Mouse (Mus musculus) hindbrain, postnatal 0 days (tissue): ENCODE results near the gene Atp8a2. TPM values are rescaled to one million over a fixed set of nuclear protein-coding genes. Genes with fewer than 3 reads are reported as not detected.

ENCODE experiments used
- ATAC-seq: fragments of 200-750 bp; cut with Nextera tagmentation; 2 replicates; pipeline ENCODE4 v1.8.0; 2017; ENCODE audit warnings: mild to moderate bottlenecking, moderate TSS enrichment, moderate library complexity
- DNase-seq: peaks from one replicate; pipeline ENCODE4 v3.0.0-alpha.2; 2015; ENCODE audit warnings: low spot score
- H3K27ac ChIP-seq: fragments of 300-500 bp; sonication (generic); 2 replicates; pipeline ENCODE4 v1.5.1; 2014; ENCODE audit warnings: mild to moderate bottlenecking
- H3K27me3 ChIP-seq: fragments of 300-500 bp; sonication (generic); 2 replicates; pipeline ENCODE4 v1.6.1; 2014; ENCODE audit warnings: low read length, mixed read lengths; ENCODE audit not compliant: insufficient read depth
- H3K36me3 ChIP-seq: fragments of 300-500 bp; sonication (generic); 2 replicates; pipeline ENCODE4 v1.6.1; 2014; ENCODE audit warnings: low read length, mixed read lengths; ENCODE audit not compliant: insufficient read depth
- H3K4me1 ChIP-seq: fragments of 300-500 bp; sonication (generic); 2 replicates; pipeline ENCODE4 v1.6.1; 2014; ENCODE audit warnings: antibody characterized with exemption, low read length, mixed read lengths; ENCODE audit not compliant: insufficient read depth
- H3K4me2 ChIP-seq: fragments of 300-500 bp; sonication (generic); 2 replicates; pipeline ENCODE4 v1.6.1; 2014; ENCODE audit warnings: low read depth, mild to moderate bottlenecking, low read length, moderate library complexity, mixed read lengths
- H3K4me3 ChIP-seq: fragments of 300-500 bp; sonication (generic); 2 replicates; pipeline ENCODE4 v1.5.1; 2014; ENCODE audit warnings: low read length
- H3K9ac ChIP-seq: fragments of 300-500 bp; sonication (generic); replicated peaks from 2 replicates; pipeline ENCODE4 v1.6.1; 2014; ENCODE audit warnings: mild to moderate bottlenecking, low read length, moderate library complexity, mixed read lengths
- H3K9me3 ChIP-seq: fragments of 300-500 bp; sonication (generic); 2 replicates; pipeline ENCODE4 v1.6.1; 2016; ENCODE audit warnings: low read length, mixed read lengths
- CTCF ChIP-seq: IDR thresholded peaks from 2 replicates; pipeline ENCODE4 v1.5.1; 2016; ENCODE audit warnings: antibody characterized with exemption, control low read depth, low read depth
- WGBS: fragments of 180-500 bp; shearing (Covaris S2); extraction: QIAGEN DNeasy Blood & Tissue Kit; methylation state at CpG from one replicate; pipeline ENCODE4 v1.1.7; 2014; 5-methylcytosine and 5-hydroxymethylcytosine counted together
- polyA plus RNA-seq: library from polyadenylated mRNA; unstranded; fragments of >200 nt; fragmentation: Nextera tagmentation; extraction: Ambion mirVana; gene quantifications from 2 replicates; pipeline ENCODE4 v1.2.1, GENCODE M21; 2015
- total RNA-seq: library from RNA; depleted of rRNA; stranded (reverse); fragments of >200 nt; gene quantifications from 2 replicates; pipeline ENCODE4 v1.2.3, GENCODE M21; 2014; rRNA removed

The Atp8a2 gene
- total RNA-seq = 29.1 and 95.3 TPM in 2 replicates
- polyA plus RNA-seq = 37.4 and 41.7 TPM in 2 replicates

GRCm38 (mm10) chr14:60196884-60197283 lies at the start of gene Atp8a2:
Gene Atp8a2 (minus strand): TSS chr14:60197179.
- no peak within 1 kb of the TSS for H3K27ac ChIP-seq
- WGBS = 76% methylated on average over 7 of the region's 7 CpGs
- H3K9ac ChIP-seq = no peak within 1 kb of the TSS

GRCm38 (mm10) chr14:60238551-60238950 lies 41.6 kb upstream of the Atp8a2 start:
- H3K9ac ChIP-seq = no peak overlapping the region
- H3K4me3 ChIP-seq = no peak overlapping the region
- no peak for DNase-seq
- H3K36me3 ChIP-seq = peaks cover 12% of the 10 kb centered on the region; the same call in 1 of the 2 replicates
- no peak overlapping the region for H3K27ac ChIP-seq
- ATAC-seq = no peak
- TF ChIP-seq CTCF = no peak
- H3K27me3 ChIP-seq = no peaks in the 10 kb centered on the region
- no peak overlapping the region for H3K4me2 ChIP-seq
- 87% methylated on average over 3 of the region's 3 CpGs for WGBS
- H3K4me1 ChIP-seq = no peaks in the 10 kb centered on the region
- H3K9me3 ChIP-seq = no peaks in the 10 kb centered on the region

More at GRCm38 (mm10) chr14:60196884-60197283, at the start of gene Atp8a2:
- Histone ChIP-seq H3K36me3 (no peaks in the 10 kb centered on the region), H3K4me3 (no peak within 1 kb of the TSS), H3K27me3 (no peaks in the 10 kb centered on the region), H3K9me3 (no peaks in the 10 kb centered on the region), H3K4me1 (no peaks in the 10 kb centered on the region), H3K4me2 (no peak within 1 kb of the TSS)
- no peak for TF ChIP-seq CTCF
- ATAC-seq (no peak), DNase-seq (no peak)

GRCm38 (mm10) chr14:60219886-60220285 lies 22.9 kb upstream of the Atp8a2 start:
- H3K27ac ChIP-seq = no peak overlapping the region
- H3K9me3 ChIP-seq = no peaks in the 10 kb centered on the region
- no peaks in the 10 kb centered on the region for H3K27me3 ChIP-seq
- H3K4me1 ChIP-seq = no peaks in the 10 kb centered on the region
- TF ChIP-seq CTCF = no peak
- DNase-seq (no peak), ATAC-seq (no peak)
- peaks cover 16% of the 10 kb centered on the region; the same call in 1 of the 2 replicates for H3K36me3 ChIP-seq
- no peak overlapping the region for H3K9ac ChIP-seq
- H3K4me3 ChIP-seq = no peak overlapping the region
- WGBS = 85% methylated on average over 10 of the region's 10 CpGs
- no peak overlapping the region for H3K4me2 ChIP-seq

GRCm38 (mm10) chr14:60217616-60218015 lies 20.6 kb upstream of the Atp8a2 start:
- no peak for DNase-seq
- no peak for TF ChIP-seq CTCF
- H3K36me3 ChIP-seq = peaks cover 16% of the 10 kb centered on the region; the same call in 1 of the 2 replicates
- no peaks in the 10 kb centered on the region for H3K27me3 ChIP-seq
- ATAC-seq = no peak
- no peaks in the 10 kb centered on the region for H3K4me1 ChIP-seq
- no peaks in the 10 kb centered on the region for H3K9me3 ChIP-seq
- H3K9ac ChIP-seq = no peak overlapping the region
- no peak overlapping the region for H3K4me2 ChIP-seq
- H3K4me3 ChIP-seq = no peak overlapping the region
- no peak overlapping the region for H3K27ac ChIP-seq
- WGBS = 97% methylated on average over 4 of the region's 4 CpGs

GRCm38 (mm10) chr14:60216125-60216524 lies 19.1 kb upstream of the Atp8a2 start:
- no peak for DNase-seq
- Histone ChIP-seq H3K36me3 (peaks cover 11% of the 10 kb centered on the region; the same call in 1 of the 2 replicates), H3K4me1 (no peaks in the 10 kb centered on the region), H3K4me3 (no peak overlapping the region), H3K27ac (no peak overlapping the region), H3K27me3 (no peaks in the 10 kb centered on the region), H3K9me3 (no peaks in the 10 kb centered on the region), H3K9ac (no peak overlapping the region), H3K4me2 (no peak overlapping the region)
- 94% methylated on average over 1 of the region's 1 CpGs for WGBS
- no peak for TF ChIP-seq CTCF
- ATAC-seq = no peak

GRCm38 (mm10) chr14:60215000-60215399 lies 18.0 kb upstream of the Atp8a2 start:
- no peak for TF ChIP-seq CTCF
- Histone ChIP-seq H3K27ac (no peak overlapping the region), H3K4me2 (no peak overlapping the region), H3K27me3 (no peaks in the 10 kb centered on the region), H3K4me3 (no peak overlapping the region), H3K4me1 (no peaks in the 10 kb centered on the region), H3K9me3 (no peaks in the 10 kb centered on the region), H3K36me3 (peaks cover 10% of the 10 kb centered on the region; the same call in 1 of the 2 replicates), H3K9ac (no peak overlapping the region)
- DNase-seq (no peak), ATAC-seq (no peak)
- WGBS = 95% methylated on average over 3 of the region's 3 CpGs

- H3K4me3 ChIP-seq = no peak overlapping the region
- no peaks in the 10 kb centered on the region for H3K27me3 ChIP-seq
- no peaks in the 10 kb centered on the region for H3K4me1 ChIP-seq
- H3K9ac ChIP-seq = no peak overlapping the region
- TF ChIP-seq CTCF = no peak
- H3K9me3 ChIP-seq = no peaks in the 10 kb centered on the region
- no peak for ATAC-seq
- no peak overlapping the region for H3K27ac ChIP-seq
- H3K36me3 ChIP-seq = peaks cover 6% of the 10 kb centered on the region; the same call in 1 of the 2 replicates
- 80% methylated on average over 1 of the region's 1 CpGs for WGBS
- H3K4me2 ChIP-seq = no peak overlapping the region
- DNase-seq = no peak
Observed at GRCm38 (mm10) chr14:60214040-60214439, 17.1 kb upstream of the Atp8a2 start.
